ENCODE assay signal across 8 mouse cellular contexts in genomic region chr8:70872643-70873363, GRCm38 (mm10). TPM values are rescaled to one million over a fixed set of nuclear protein-coding genes. Genes with fewer than 3 reads are reported as not detected.
DNase-seq lines count a peak whose midpoint lies in the region; ATAC-seq lines count a peak whose summit lies in the region.

No protein-coding gene starts in this region.

- peak overlapping the region; percentile 83 for H3K9ac ChIP-seq in heart, embryonic 11.5 days (ENCODE audit: low read depth, low read length)
- peak overlapping the region; percentile 68 for H3K9ac ChIP-seq in forebrain, embryonic 11.5 days (ENCODE audit: low read length)
- peak overlapping the region; percentile 81 for H3K9ac ChIP-seq in liver, embryonic 15.5 days

- H3K27ac ChIP-seq in heart, embryonic 11.5 days (ENCODE audit: low read depth, low read length) = peak overlapping the region; percentile 73
- H3K27ac ChIP-seq in forebrain, embryonic 11.5 days (ENCODE audit: low read depth, low read length) = peak overlapping the region; percentile 77; the same call in 1 of the 2 replicates
- peak overlapping the region; percentile 85 for H3K27ac ChIP-seq in liver, embryonic 15.5 days (replicated peaks)

- H3K4me3 ChIP-seq in heart, embryonic 11.5 days (ENCODE audit: low read depth, low read length) = peak overlapping the region; percentile 79
- H3K4me3 ChIP-seq in forebrain, embryonic 11.5 days (ENCODE audit: low read depth, low read length) = peak overlapping the region; percentile 72
- peak overlapping the region; percentile 92 for H3K4me3 ChIP-seq in liver, embryonic 15.5 days (replicated peaks)

- 4% methylated on average over 31 of the region's 31 CpGs for WGBS in heart, embryonic 11.5 days (ENCODE audit: insufficient replicate concordance)
- WGBS in forebrain, embryonic 11.5 days = 9% methylated on average over 28 of the region's 31 CpGs
- WGBS in liver, embryonic 15.5 days (ENCODE audit: insufficient replicate concordance) = 2% methylated on average over 31 of the region's 31 CpGs

- no peak for DNase-seq in heart, adult 11 months
- peak; percentile 60 for DNase-seq in 416B (ENCODE audit: low read depth)
- DNase-seq in forebrain, embryonic 11.5 days (ENCODE audit: low spot score) = no peak
- no peak for DNase-seq in right cerebral cortex, postnatal 36 days (ENCODE audit: low spot score in 2 of 2)
- DNase-seq in adrenal gland, postnatal 4 days (ENCODE audit: low spot score in 2 of 2) = no peak

- H3K4me2 ChIP-seq in heart, embryonic 11.5 days = peak overlapping the region; percentile 89
- peak overlapping the region; percentile 90 for H3K4me2 ChIP-seq in forebrain, embryonic 11.5 days (ENCODE audit: low read depth, low read length, severe bottlenecking)
- H3K4me2 ChIP-seq in liver, embryonic 15.5 days = peak overlapping the region; percentile 87

- H3K27me3 ChIP-seq in heart, embryonic 11.5 days (ENCODE audit: control insufficient read depth, insufficient read depth, low read length) = no peaks in the 10 kb centered on the region
- H3K27me3 ChIP-seq in forebrain, embryonic 11.5 days (ENCODE audit: control insufficient read depth, insufficient read depth, low read length) = no peaks in the 10 kb centered on the region
- no peaks in the 10 kb centered on the region for H3K27me3 ChIP-seq in liver, embryonic 15.5 days

- H3K4me1 ChIP-seq in heart, embryonic 11.5 days (ENCODE audit: control insufficient read depth, insufficient read depth, low read length) = peaks cover 15% of the 10 kb centered on the region
- peaks cover 9% of the 10 kb centered on the region; the same call in 1 of the 2 replicates for H3K4me1 ChIP-seq in forebrain, embryonic 11.5 days (replicated peaks; ENCODE audit: control insufficient read depth, insufficient read depth, low read length)
- H3K4me1 ChIP-seq in liver, embryonic 15.5 days (replicated peaks) = peaks cover 61% of the 10 kb centered on the region

- H3K36me3 ChIP-seq in heart, embryonic 11.5 days (ENCODE audit: control insufficient read depth, insufficient read depth, low read length) = no peaks in the 10 kb centered on the region
- H3K36me3 ChIP-seq in forebrain, embryonic 11.5 days (ENCODE audit: control insufficient read depth, insufficient read depth, low read length) = no peaks in the 10 kb centered on the region
- peaks cover 4% of the 10 kb centered on the region for H3K36me3 ChIP-seq in liver, embryonic 15.5 days (replicated peaks)

- H3K9me3 ChIP-seq in heart, embryonic 11.5 days (replicated peaks; ENCODE audit: control insufficient read depth, low read length) = no peaks in the 10 kb centered on the region
- no peaks in the 10 kb centered on the region for H3K9me3 ChIP-seq in forebrain, embryonic 11.5 days (ENCODE audit: control insufficient read depth, low read length)
- H3K9me3 ChIP-seq in liver, embryonic 15.5 days (replicated peaks) = no peaks in the 10 kb centered on the region

- ATAC-seq in heart, embryonic 11.5 days (replicated peaks; ENCODE audit: insufficient number of reproducible peaks, low FRiP score, low TSS enrichment) = no peak
- ATAC-seq in forebrain, embryonic 11.5 days (replicated peaks; ENCODE audit: low FRiP score) = no peak
- no peak for ATAC-seq in liver, embryonic 15.5 days (ENCODE audit: insufficient read depth)
- ATAC-seq in megakaryocyte-erythroid progenitor cell, adult 5-6 weeks (replicated peaks; ENCODE audit: low FRiP score, low TSS enrichment, poor library complexity, severe bottlenecking) = no peak

RNA-seq across cellular contexts. Expression of gene Ccdc124, which starts 0.9 kb away (rescaled TPM):
- 102 and 109 TPM in 2 replicates for polyA plus RNA-seq in heart, embryonic 11.5 days (2014; fragmentation: Nextera tagmentation; extraction: Ambion mirVana)
- polyA plus RNA-seq in forebrain, embryonic 11.5 days (2014; fragmentation: Nextera tagmentation; extraction: Ambion mirVana) = 165 and 176 TPM in 2 replicates
- 48.1 and 51.2 TPM in 2 replicates for polyA plus RNA-seq in liver, embryonic 15.5 days (2015; fragmentation: Nextera tagmentation; extraction: Ambion mirVana)
- 28.5 and 47.9 TPM in 2 replicates for total RNA-seq in megakaryocyte-erythroid progenitor cell, adult 5-6 weeks (2014; fragmentation: Nextera tagmentation)
- total RNA-seq in megakaryocyte-erythroid progenitor cell, adult 5-6 weeks (2017) = 30.8 and 51.1 TPM in 2 replicates
- 10 to 100 TPM; 36.8 to 38.6 TPM for total RNA-seq in adrenal gland, postnatal 4 days (2021)

RNA-seq across cellular contexts. Expression of gene Kcnn1, which starts 9.7 kb away (rescaled TPM):
- 0.55 and 1.1 TPM in 2 replicates for polyA plus RNA-seq in heart, embryonic 11.5 days (2014; fragmentation: Nextera tagmentation; extraction: Ambion mirVana)
- 9.0 and 13.4 TPM in 2 replicates for polyA plus RNA-seq in forebrain, embryonic 11.5 days (2014; fragmentation: Nextera tagmentation; extraction: Ambion mirVana)
- polyA plus RNA-seq in liver, embryonic 15.5 days (2015; fragmentation: Nextera tagmentation; extraction: Ambion mirVana) = 0.25 and 0.38 TPM in 2 replicates
- total RNA-seq in megakaryocyte-erythroid progenitor cell, adult 5-6 weeks (2014; fragmentation: Nextera tagmentation) = 0.32 TPM in 1 of 2 replicates, not detected in the other
- total RNA-seq in megakaryocyte-erythroid progenitor cell, adult 5-6 weeks (2017) = 2.9 TPM in 1 of 2 replicates, not detected in the other
- total RNA-seq in adrenal gland, postnatal 4 days (2021) = 1 to 10 TPM; 1.4 to 2.1 TPM

RNA-seq across cellular contexts. Expression of gene Slc5a5, which starts 19.8 kb away (rescaled TPM):
- polyA plus RNA-seq in heart, embryonic 11.5 days (2014; fragmentation: Nextera tagmentation; extraction: Ambion mirVana) = 0.06 TPM in 1 of 2 replicates, not detected in the other
- polyA plus RNA-seq in forebrain, embryonic 11.5 days (2014; fragmentation: Nextera tagmentation; extraction: Ambion mirVana) = 0.43 and 0.44 TPM in 2 replicates
- 0.05 TPM in 1 of 2 replicates, not detected in the other for polyA plus RNA-seq in liver, embryonic 15.5 days (2015; fragmentation: Nextera tagmentation; extraction: Ambion mirVana)
- 0.59 TPM in 1 of 2 replicates, not detected in the other for total RNA-seq in megakaryocyte-erythroid progenitor cell, adult 5-6 weeks (2014; fragmentation: Nextera tagmentation)
- total RNA-seq in megakaryocyte-erythroid progenitor cell, adult 5-6 weeks (2017) = not detected in 2 replicates
- under 1 TPM; 0.14 to 0.17 TPM for total RNA-seq in adrenal gland, postnatal 4 days (2021)

RNA-seq across cellular contexts. Expression of gene Rpl18a, which starts 24.4 kb away (rescaled TPM):
- 2,782 and 3,146 TPM in 2 replicates for polyA plus RNA-seq in heart, embryonic 11.5 days (2014; fragmentation: Nextera tagmentation; extraction: Ambion mirVana)
- polyA plus RNA-seq in forebrain, embryonic 11.5 days (2014; fragmentation: Nextera tagmentation; extraction: Ambion mirVana) = 2,879 and 3,145 TPM in 2 replicates
- polyA plus RNA-seq in liver, embryonic 15.5 days (2015; fragmentation: Nextera tagmentation; extraction: Ambion mirVana) = 2,061 and 2,126 TPM in 2 replicates
- total RNA-seq in megakaryocyte-erythroid progenitor cell, adult 5-6 weeks (2014; fragmentation: Nextera tagmentation) = 6,537 and 6,664 TPM in 2 replicates
- total RNA-seq in megakaryocyte-erythroid progenitor cell, adult 5-6 weeks (2017) = 1,763 and 2,438 TPM in 2 replicates
- 1,000 to 10,000 TPM; 1,999 to 2,049 TPM for total RNA-seq in adrenal gland, postnatal 4 days (2021)

RNA-seq across cellular contexts. Expression of gene Map1s, which starts 32.9 kb away (rescaled TPM):
- polyA plus RNA-seq in heart, embryonic 11.5 days (2014; fragmentation: Nextera tagmentation; extraction: Ambion mirVana) = 26.0 and 31.1 TPM in 2 replicates
- 57.3 and 59.9 TPM in 2 replicates for polyA plus RNA-seq in forebrain, embryonic 11.5 days (2014; fragmentation: Nextera tagmentation; extraction: Ambion mirVana)
- 15.4 and 17.6 TPM in 2 replicates for polyA plus RNA-seq in liver, embryonic 15.5 days (2015; fragmentation: Nextera tagmentation; extraction: Ambion mirVana)
- 20.5 and 27.9 TPM in 2 replicates for total RNA-seq in megakaryocyte-erythroid progenitor cell, adult 5-6 weeks (2014; fragmentation: Nextera tagmentation)
- total RNA-seq in megakaryocyte-erythroid progenitor cell, adult 5-6 weeks (2017) = 9.8 and 11.9 TPM in 2 replicates
- total RNA-seq in adrenal gland, postnatal 4 days (2021) = 10 to 100 TPM; 45.4 to 48.9 TPM
